Mouse (Mus musculus): Measurements from ENCODE around the gene Plxna4. TPM values are rescaled to one million over a fixed set of nuclear protein-coding genes. Genes with fewer than 3 reads are reported as not detected.

The Plxna4 gene
- total RNA-seq, 1 experiment = 0.98 TPM

- TF ChIP-seq ZNF384 (IDR thresholded peaks at IDR 0.05; ENCODE audit: low read depth, low read length) (no peak), CHD2 (IDR thresholded peaks at IDR 0.05; ENCODE audit: low read depth, low read length) (no peak), MAFK (IDR thresholded peaks at IDR 0.05; ENCODE audit: insufficient read depth, low read depth, low read length) (no peak), HCFC1 (IDR thresholded peaks at IDR 0.05; ENCODE audit: borderline replicate concordance, insufficient read depth, low read length) (no peak), ZC3H11A (IDR thresholded peaks at IDR 0.05; ENCODE audit: borderline replicate concordance, low read depth, low read length) (no peak)
- in situ Hi-C loops (cut with MboI; ENCODE audit: low sequenced_read_pairs in 2 of 2, unreplicated experiment in 2 of 2) = no loop called here
Measured at GRCm38 (mm10) chr6:32326406-32326805, 261.6 kb downstream of the Plxna4 start.

GRCm38 (mm10) chr6:32325851-32326250 is 262.1 kb downstream of the Plxna4 start:
- DNase-seq (ENCODE audit: low read depth, low spot score) = no peak
- no peaks in the 10 kb centered on the region for H3K9me3 ChIP-seq (ENCODE audit: control insufficient read depth, insufficient read depth, low read depth, low read length)
- no peak overlapping the region for H3K27ac ChIP-seq (ENCODE audit: insufficient read depth, low read depth, low read length, poor library complexity, severe bottlenecking)
- H3K36me3 ChIP-seq (ENCODE audit: control insufficient read depth, insufficient read depth, low read length, poor library complexity, severe bottlenecking) = no peaks in the 10 kb centered on the region
- no peaks in the 10 kb centered on the region for H3K4me1 ChIP-seq (ENCODE audit: control insufficient read depth in 2 of 2, insufficient read depth in 2 of 2, low read length in 2 of 2, poor library complexity in 1 of 2)
- TF ChIP-seq HCFC1 (IDR thresholded peaks at IDR 0.05; ENCODE audit: borderline replicate concordance, insufficient read depth, low read length) (no peak), ZC3H11A (IDR thresholded peaks at IDR 0.05; ENCODE audit: borderline replicate concordance, low read depth, low read length) (no peak), MAFK (IDR thresholded peaks at IDR 0.05; ENCODE audit: insufficient read depth, low read depth, low read length) (no peak), CHD2 (IDR thresholded peaks at IDR 0.05; ENCODE audit: low read depth, low read length) (no peak), ZNF384 (IDR thresholded peaks at IDR 0.05; ENCODE audit: low read depth, low read length) (no peak)
- no peak overlapping the region for H3K4me3 ChIP-seq (ENCODE audit: insufficient read depth in 1 of 2, low read depth in 1 of 2, low read length in 2 of 2, poor library complexity in 1 of 2, severe bottlenecking in 1 of 2)
- in situ Hi-C loops (cut with MboI; ENCODE audit: low sequenced_read_pairs in 2 of 2, unreplicated experiment in 2 of 2) = no loop called here
- H3K9ac ChIP-seq (ENCODE audit: insufficient read depth, low read depth, low read length, poor library complexity, severe bottlenecking) = no peak overlapping the region

More at GRCm38 (mm10) chr6:32326406-32326805, 261.6 kb downstream of the Plxna4 start:
- Histone ChIP-seq H3K4me3 (ENCODE audit: insufficient read depth in 1 of 2, low read depth in 1 of 2, low read length in 2 of 2, poor library complexity in 1 of 2, severe bottlenecking in 1 of 2) (no peak overlapping the region), H3K36me3 (ENCODE audit: control insufficient read depth, insufficient read depth, low read length, poor library complexity, severe bottlenecking) (no peaks in the 10 kb centered on the region), H3K27ac (ENCODE audit: insufficient read depth, low read depth, low read length, poor library complexity, severe bottlenecking) (no peak overlapping the region), H3K9ac (ENCODE audit: insufficient read depth, low read depth, low read length, poor library complexity, severe bottlenecking) (no peak overlapping the region), H3K4me1 (ENCODE audit: control insufficient read depth in 2 of 2, insufficient read depth in 2 of 2, low read length in 2 of 2, poor library complexity in 1 of 2) (no peaks in the 10 kb centered on the region), H3K9me3 (ENCODE audit: control insufficient read depth, insufficient read depth, low read depth, low read length) (no peaks in the 10 kb centered on the region)
- DNase-seq (ENCODE audit: low read depth, low spot score) = no peak

- Histone ChIP-seq H3K9ac (ENCODE audit: insufficient read depth, low read depth, low read length, poor library complexity, severe bottlenecking) (no peak overlapping the region), H3K9me3 (ENCODE audit: control insufficient read depth, insufficient read depth, low read depth, low read length) (no peaks in the 10 kb centered on the region), H3K4me1 (ENCODE audit: control insufficient read depth in 2 of 2, insufficient read depth in 2 of 2, low read length in 2 of 2, poor library complexity in 1 of 2) (no peaks in the 10 kb centered on the region), H3K36me3 (ENCODE audit: control insufficient read depth, insufficient read depth, low read length, poor library complexity, severe bottlenecking) (no peaks in the 10 kb centered on the region), H3K4me3 (ENCODE audit: insufficient read depth in 1 of 2, low read depth in 1 of 2, low read length in 2 of 2, poor library complexity in 1 of 2, severe bottlenecking in 1 of 2) (no peak overlapping the region), H3K27ac (ENCODE audit: insufficient read depth, low read depth, low read length, poor library complexity, severe bottlenecking) (no peak overlapping the region)
- no peak for DNase-seq (ENCODE audit: low read depth, low spot score)
- in situ Hi-C loops (cut with MboI; ENCODE audit: low sequenced_read_pairs in 2 of 2, unreplicated experiment in 2 of 2) = no loop called here
- TF ChIP-seq ZC3H11A (IDR thresholded peaks at IDR 0.05; ENCODE audit: borderline replicate concordance, low read depth, low read length) (no peak), CHD2 (IDR thresholded peaks at IDR 0.05; ENCODE audit: low read depth, low read length) (no peak), HCFC1 (IDR thresholded peaks at IDR 0.05; ENCODE audit: borderline replicate concordance, insufficient read depth, low read length) (no peak), ZNF384 (IDR thresholded peaks at IDR 0.05; ENCODE audit: low read depth, low read length) (no peak), MAFK (IDR thresholded peaks at IDR 0.05; ENCODE audit: insufficient read depth, low read depth, low read length) (no peak)
Measured at GRCm38 (mm10) chr6:32321187-32321586, 266.8 kb downstream of the Plxna4 start.

- Histone ChIP-seq H3K9me3 (ENCODE audit: control insufficient read depth, insufficient read depth, low read depth, low read length) (no peaks in the 10 kb centered on the region), H3K27ac (ENCODE audit: insufficient read depth, low read depth, low read length, poor library complexity, severe bottlenecking) (no peak overlapping the region), H3K4me1 (ENCODE audit: control insufficient read depth in 2 of 2, insufficient read depth in 2 of 2, low read length in 2 of 2, poor library complexity in 1 of 2) (no peaks in the 10 kb centered on the region), H3K4me3 (ENCODE audit: insufficient read depth in 1 of 2, low read depth in 1 of 2, low read length in 2 of 2, poor library complexity in 1 of 2, severe bottlenecking in 1 of 2) (no peak overlapping the region), H3K9ac (ENCODE audit: insufficient read depth, low read depth, low read length, poor library complexity, severe bottlenecking) (no peak overlapping the region), H3K36me3 (ENCODE audit: control insufficient read depth, insufficient read depth, low read length, poor library complexity, severe bottlenecking) (no peaks in the 10 kb centered on the region)
- no peak for DNase-seq (ENCODE audit: low read depth, low spot score)
- in situ Hi-C loops (cut with MboI; ENCODE audit: low sequenced_read_pairs in 2 of 2, unreplicated experiment in 2 of 2) = no loop called here
- TF ChIP-seq ZC3H11A (IDR thresholded peaks at IDR 0.05; ENCODE audit: borderline replicate concordance, low read depth, low read length) (peak; percentile 36; the same call in 1 of the 2 replicates), CHD2 (IDR thresholded peaks at IDR 0.05; ENCODE audit: low read depth, low read length) (no peak)
Measured at GRCm38 (mm10) chr6:32320254-32320653, 267.7 kb downstream of the Plxna4 start.

DNA sequence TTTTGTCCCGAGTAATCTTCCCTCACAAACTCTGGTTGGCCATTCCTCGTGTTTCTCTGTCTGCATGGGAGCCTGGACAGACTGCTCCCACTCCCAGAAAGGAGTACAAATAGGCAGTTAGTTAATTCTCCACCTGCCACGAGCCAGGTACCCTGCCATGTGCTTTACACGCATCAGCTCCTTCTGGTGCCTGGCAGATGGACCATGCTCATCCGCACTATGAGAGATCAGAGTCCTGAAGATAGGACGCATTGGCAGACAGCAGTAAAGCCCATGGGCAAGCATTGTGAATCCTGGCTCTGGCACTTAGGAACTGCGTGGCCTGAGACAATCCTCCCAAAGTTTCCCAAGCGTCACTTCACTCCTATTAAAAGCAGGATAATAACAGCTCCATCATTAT is 270.5 kb downstream of the Plxna4 start:
- H3K36me3 ChIP-seq (ENCODE audit: control insufficient read depth, insufficient read depth, low read length, poor library complexity, severe bottlenecking) = no peaks in the 10 kb centered on the region
- H3K9me3 ChIP-seq (ENCODE audit: control insufficient read depth, insufficient read depth, low read depth, low read length) = no peaks in the 10 kb centered on the region
- no peak overlapping the region for H3K9ac ChIP-seq (ENCODE audit: insufficient read depth, low read depth, low read length, poor library complexity, severe bottlenecking)
- no peak overlapping the region for H3K27ac ChIP-seq (ENCODE audit: insufficient read depth, low read depth, low read length, poor library complexity, severe bottlenecking)
- DNase-seq (ENCODE audit: low read depth, low spot score) = no peak
- no peak overlapping the region for H3K4me3 ChIP-seq (ENCODE audit: insufficient read depth in 1 of 2, low read depth in 1 of 2, low read length in 2 of 2, poor library complexity in 1 of 2, severe bottlenecking in 1 of 2)
- H3K4me1 ChIP-seq (ENCODE audit: control insufficient read depth in 2 of 2, insufficient read depth in 2 of 2, low read length in 2 of 2, poor library complexity in 1 of 2) = no peaks in the 10 kb centered on the region
- in situ Hi-C loops (cut with MboI; ENCODE audit: low sequenced_read_pairs in 2 of 2, unreplicated experiment in 2 of 2) = no loop called here
- TF ChIP-seq CHD2 (IDR thresholded peaks at IDR 0.05; ENCODE audit: low read depth, low read length) (no peak), HCFC1 (IDR thresholded peaks at IDR 0.05; ENCODE audit: borderline replicate concordance, insufficient read depth, low read length) (no peak), MAFK (IDR thresholded peaks at IDR 0.05; ENCODE audit: insufficient read depth, low read depth, low read length) (no peak), ZNF384 (IDR thresholded peaks at IDR 0.05; ENCODE audit: low read depth, low read length) (no peak), ZC3H11A (IDR thresholded peaks at IDR 0.05; ENCODE audit: borderline replicate concordance, low read depth, low read length) (no peak)

All from ES-E14 (cell line).